Comparison of ENCODE assay signal across 8 mouse cellular contexts in genomic region chr12:8499871-8500596, GRCm38 (mm10). TPM values are rescaled to one million over a fixed set of nuclear protein-coding genes. Genes with fewer than 3 reads are reported as not detected.
A peak's percentile ranks its signal among the peaks of the same experiment; 100 is the strongest.
DNase-seq lines count a peak whose midpoint lies in the region; ATAC-seq lines count a peak whose summit lies in the region.

Rhob (minus strand) TSS chr12:8500009.

- H3K4me3 ChIP-seq in hindbrain, embryonic 16.5 days (ENCODE audit: low read length), result peak within 1 kb of the TSS; percentile 93
- H3K4me3 ChIP-seq in macrophage (ENCODE audit: inconsistent target), result peak within 1 kb of the TSS; percentile 77

- H3K36me3 ChIP-seq in hindbrain, embryonic 16.5 days (ENCODE audit: control insufficient read depth, insufficient read depth, low read length), result no peaks in the 10 kb centered on the region
- H3K36me3 ChIP-seq in macrophage (ENCODE audit: inconsistent target), result no peaks in the 10 kb centered on the region

- ATAC-seq in hindbrain, embryonic 16.5 days, result peak; percentile 98

- no peaks in the 10 kb centered on the region for H3K9me3 ChIP-seq in hindbrain, embryonic 16.5 days (ENCODE audit: control insufficient read depth, low read length)

- no peaks in the 10 kb centered on the region for H3K27me3 ChIP-seq in hindbrain, embryonic 16.5 days (replicated peaks; ENCODE audit: control insufficient read depth, insufficient read depth, low read length)

- peak within 1 kb of the TSS; percentile 93 for H3K4me2 ChIP-seq in hindbrain, embryonic 16.5 days (ENCODE audit: low read length)

- H3K4me1 ChIP-seq in hindbrain, embryonic 16.5 days (ENCODE audit: control insufficient read depth, insufficient read depth, low read depth, low read length), result peaks cover 28% of the 10 kb centered on the region

- under 1% methylated on average over 56 of the region's 56 CpGs for WGBS in hindbrain, embryonic 16.5 days
- WGBS in macrophage (ENCODE audit: missing documents), result under 1% methylated on average over 54 of the region's 56 CpGs

- DNase-seq in T-cell, adult 2 months (ENCODE audit: low spot score), result peak; percentile 73
- peak; percentile 96 to 97 for DNase-seq in cerebellum, postnatal 36 days
- peak; percentile 96 for DNase-seq in gastrocnemius, adult 18-20 months (ENCODE audit: low spot score)
- peak; percentile 96 to 98 for DNase-seq in left cerebral cortex, adult 18-20 months (ENCODE audit: low spot score in 2 of 2)
- DNase-seq in right cerebral cortex, adult 18-20 months, result peak; percentile 99
- peak; percentile 77 for DNase-seq in urinary bladder, postnatal 10 days (ENCODE audit: low spot score)

- H3K79me2 ChIP-seq in macrophage (ENCODE audit: inconsistent target), result peaks cover 34% of the 10 kb centered on the region

- peak within 1 kb of the TSS; percentile 85 for H3K9ac ChIP-seq in hindbrain, embryonic 16.5 days (ENCODE audit: low read depth, low read length)

- peak within 1 kb of the TSS; percentile 99 for H3K27ac ChIP-seq in hindbrain, embryonic 16.5 days (ENCODE audit: low read depth, low read length)
- peak within 1 kb of the TSS; percentile 96 for H3K27ac ChIP-seq in macrophage

RNA-seq across cellular contexts. Expression of gene Rhob, which starts in this region (rescaled TPM):
- total RNA-seq in gastrocnemius, adult 18-20 months (2021), result 10 to 100 TPM; 43.6 to 79.2 TPM
- polyA plus RNA-seq in hindbrain, embryonic 16.5 days (2015; fragmentation: Nextera tagmentation; extraction: Ambion mirVana), result 81.3 and 86.9 TPM in 2 replicates
- 100 to 1,000 TPM; 250 TPM for total RNA-seq in left cerebral cortex, adult 18-20 months (2021)
- total RNA-seq in macrophage (2018; cell fraction: chromatin; rRNA removed), result 100 to 1,000 TPM in 6 of 26 experiments, 10 to 100 TPM in 20; 29.2 to 170 (median 66.5) TPM
- 100 to 1,000 TPM in 16 of 26 experiments, 10 to 100 TPM in 10; 69.8 to 600 (median 172) TPM for total RNA-seq in macrophage (2018; cell fraction: cytosol; rRNA removed)
- 100 to 1,000 TPM in 18 of 26 experiments, 10 to 100 TPM in 8; 52.3 to 342 (median 141) TPM for total RNA-seq in macrophage (2018; cell fraction: nucleus; rRNA removed)
- polyA plus RNA-seq in macrophage (2018), result 52.5 to 182 TPM (median 116 TPM) in 3 replicates

Comparison
In these comparisons a context has a peak if more than half of its experiments do, and no peak if none do; other contexts are left out.
1. Peak in every context shown above with its lines: DNase-seq, ATAC-seq, H3K4me3 ChIP-seq and H3K27ac ChIP-seq.